Mouse (Mus musculus): ENCODE results near the gene Olfml1. TPM values are rescaled to one million over a fixed set of nuclear protein-coding genes. Genes with fewer than 3 reads are reported as not detected.

The Olfml1 gene
- polyA plus RNA-seq, 1 experiment, result 2.3 TPM

DNA sequence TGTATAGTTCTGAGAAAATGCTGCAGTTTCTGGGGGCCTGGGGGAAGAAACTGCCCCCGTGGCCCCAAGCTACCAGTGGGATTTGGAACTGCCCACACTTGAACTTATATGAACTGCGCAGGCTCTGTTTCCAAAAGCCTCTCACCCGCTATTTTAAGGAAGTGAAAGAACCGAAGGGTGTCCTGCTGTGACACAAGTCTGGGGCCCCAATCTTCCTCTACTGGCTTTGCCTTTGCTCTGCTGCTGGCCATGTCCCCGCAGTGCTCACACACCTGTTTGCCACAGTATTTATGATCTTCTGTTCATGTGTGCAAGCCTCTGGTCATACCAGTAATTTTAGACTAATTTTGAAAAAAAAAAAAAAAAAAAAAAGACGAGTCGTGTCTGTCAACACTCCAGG is 26.7 kb downstream of the Olfml1 start:
- WGBS, result 39% methylated on average over 7 of the region's 7 CpGs
- DNase-seq (ENCODE audit: low read depth, low spot score), result no peak

DNA sequence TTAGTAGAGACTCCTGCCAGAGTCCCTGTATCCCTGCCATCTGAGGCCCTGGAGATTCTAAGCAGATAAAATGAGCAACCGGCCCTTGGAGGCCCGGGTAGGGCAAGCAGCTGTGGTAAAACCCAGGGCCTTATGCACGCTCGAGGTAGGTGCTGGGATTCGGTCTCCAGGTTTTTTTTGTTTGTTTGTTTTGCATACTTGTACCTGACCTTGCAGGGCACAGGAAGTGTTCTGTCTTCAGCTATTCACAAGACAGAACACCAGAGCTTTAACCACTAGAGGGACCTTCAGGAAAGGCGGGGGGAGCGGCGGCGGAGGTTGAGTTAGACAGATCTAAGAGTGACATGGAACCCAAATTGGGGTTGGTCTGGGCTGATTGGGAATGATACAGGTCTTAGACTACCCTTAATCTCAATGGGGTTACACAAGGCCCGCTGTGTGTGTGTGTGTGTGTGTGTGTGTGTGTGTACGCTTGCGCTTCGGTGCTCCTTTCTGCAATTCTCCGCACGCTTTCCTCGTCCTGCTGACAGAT is 27.1 kb downstream of the Olfml1 start:
- peak; percentile 28 for DNase-seq (ENCODE audit: low read depth, low spot score)
- 1% methylated on average over 16 of the region's 16 CpGs for WGBS

DNA sequence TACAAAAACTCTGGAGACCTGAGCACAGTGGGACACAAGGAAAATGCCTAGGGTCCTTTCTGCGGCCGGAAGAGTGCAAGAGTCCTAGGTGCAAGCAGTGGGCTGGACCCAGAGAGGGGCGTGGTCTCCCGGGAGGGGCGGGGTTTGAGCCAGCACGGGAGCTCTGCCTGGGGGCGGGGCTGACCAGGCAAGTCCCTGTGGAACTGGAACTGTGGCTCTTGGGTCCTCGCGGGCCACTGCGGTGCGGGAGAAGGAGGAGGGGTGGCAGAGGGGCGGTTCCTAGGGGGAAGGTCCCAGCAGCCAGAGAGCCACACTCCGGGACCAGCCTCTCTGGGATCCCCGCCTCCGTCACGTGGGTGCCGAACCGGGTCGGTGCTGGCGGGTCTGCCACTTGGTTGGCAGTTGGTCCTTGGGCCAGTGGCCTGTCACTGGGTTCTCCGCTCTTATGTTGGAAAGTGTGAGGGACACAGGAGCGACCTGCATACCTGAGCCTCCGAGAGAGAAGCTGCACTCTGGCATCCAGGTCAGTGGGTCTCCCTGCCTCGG is 27.7 kb downstream of the Olfml1 start, which contains the start of gene Ppfibp2:
Ppfibp2 (plus strand) TSS at position 351 of the 546 bp plus-strand sequence.
- WGBS, result 1% methylated on average over 24 of the region's 24 CpGs
- DNase-seq (ENCODE audit: low read depth, low spot score), result peak; percentile 87

DNA sequence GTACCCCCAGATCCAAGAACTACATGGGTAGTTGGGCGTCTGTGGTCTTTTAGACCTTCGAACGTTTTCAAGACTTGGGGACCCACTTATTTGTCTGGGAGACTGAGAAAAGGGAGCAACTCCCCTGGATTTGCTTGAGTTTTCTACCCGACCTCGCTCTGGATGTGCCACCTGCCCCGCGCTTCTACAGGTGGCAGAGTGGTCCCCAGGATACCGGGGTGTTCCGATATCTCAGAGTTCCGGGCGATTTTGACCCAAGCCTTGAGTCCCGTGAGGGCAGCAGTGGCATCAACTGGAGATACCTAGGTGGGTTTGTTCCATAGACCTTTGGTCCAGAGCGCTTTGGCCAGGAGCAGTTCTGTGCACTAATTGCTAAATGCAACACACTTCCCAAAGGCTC is 28.2 kb downstream of the Olfml1 start:
- no peak for DNase-seq (ENCODE audit: low read depth, low spot score)
- 16% methylated on average over 13 of the region's 13 CpGs for WGBS

DNA sequence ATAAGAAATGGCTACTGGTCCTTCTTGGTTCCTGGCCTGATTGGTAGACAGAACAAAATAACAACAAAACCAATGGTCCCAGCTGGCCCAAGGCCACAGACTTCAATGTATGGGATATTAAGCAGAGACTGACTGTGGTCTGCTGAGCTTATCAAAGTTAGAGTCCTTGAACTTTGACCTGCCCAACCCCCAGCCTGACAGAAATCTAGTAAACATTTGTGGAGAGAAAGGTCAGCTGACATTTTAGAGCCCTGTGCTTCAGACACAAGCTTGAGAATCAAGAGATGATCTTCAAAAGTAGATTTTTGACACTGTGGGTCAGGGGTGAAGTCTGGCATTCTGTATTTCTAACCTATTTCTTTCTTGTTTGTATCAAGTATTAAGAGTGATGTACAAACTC is 29.5 kb downstream of the Olfml1 start:
- DNase-seq (ENCODE audit: low read depth, low spot score), result no peak

DNA sequence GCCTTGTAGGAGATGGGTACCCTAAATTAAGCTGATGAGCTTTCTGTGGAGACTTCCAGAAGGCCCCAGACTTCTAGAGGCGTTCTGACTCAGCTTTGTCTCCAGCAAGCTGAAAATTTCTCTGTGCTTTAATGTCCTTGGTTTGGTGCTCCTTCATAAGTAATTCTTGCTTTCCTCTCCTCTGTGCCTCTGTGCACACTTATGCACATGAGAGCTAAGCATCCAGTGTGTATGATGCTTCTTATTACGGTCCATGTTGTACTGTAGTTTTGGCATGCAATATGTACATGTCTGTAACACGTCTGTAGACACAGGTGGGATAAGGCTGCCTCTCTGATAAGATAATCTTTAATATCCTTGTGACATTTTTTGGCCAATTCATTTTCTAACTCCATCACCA is 30.7 kb downstream of the Olfml1 start:
- DNase-seq (ENCODE audit: low read depth, low spot score), result no peak
- 76% methylated on average over 3 of the region's 3 CpGs for whole genome bisulfite sequencing

DNA sequence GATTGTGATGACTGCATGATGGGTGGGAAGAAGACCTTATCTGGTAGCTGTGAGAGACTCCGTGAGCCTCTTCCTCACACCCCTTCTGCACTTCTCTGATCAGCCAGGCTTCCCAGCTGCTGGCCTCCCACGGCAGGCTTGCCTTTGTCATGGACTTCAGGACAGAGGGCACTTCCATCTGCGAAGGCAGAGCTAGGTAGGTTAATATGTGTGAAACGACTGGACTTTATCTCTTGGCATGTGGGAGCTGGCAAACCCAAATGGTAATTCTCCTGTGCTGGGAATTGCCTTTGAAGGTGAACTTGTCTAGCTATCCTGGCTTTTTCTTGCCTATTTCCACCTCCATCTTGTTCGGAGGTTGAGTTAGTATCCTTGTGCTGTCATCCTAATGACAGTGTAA is 33.4 kb downstream of the Olfml1 start:
- WGBS, result 67% methylated on average over 5 of the region's 5 CpGs

DNA sequence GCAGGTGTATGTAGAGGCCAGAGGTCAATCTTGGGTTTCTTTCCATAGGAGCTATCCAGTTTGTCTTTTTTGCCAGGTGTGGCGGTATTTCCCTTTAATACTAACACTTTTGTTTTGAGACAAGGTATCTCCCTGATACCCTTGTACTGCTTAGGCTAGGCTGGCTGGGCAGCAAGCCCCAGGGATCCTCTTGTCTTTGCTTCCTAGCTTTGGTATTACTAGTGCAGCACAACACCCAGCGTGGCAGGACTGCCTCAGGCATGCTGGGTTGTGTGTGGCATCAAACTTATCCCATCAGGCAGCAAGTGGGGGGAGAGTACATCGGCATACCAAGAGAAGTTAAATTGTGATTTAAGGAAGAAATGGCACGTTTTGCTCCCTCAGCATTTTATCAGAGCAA is 35.3 kb downstream of the Olfml1 start:
- 81% methylated on average over 4 of the region's 4 CpGs for WGBS
- no peak for DNase-seq (ENCODE audit: low read depth, low spot score)

More for the DNA sequence above, 33.4 kb downstream of the Olfml1 start:
- no peak for DNase-seq (ENCODE audit: low read depth, low spot score)

DNA sequence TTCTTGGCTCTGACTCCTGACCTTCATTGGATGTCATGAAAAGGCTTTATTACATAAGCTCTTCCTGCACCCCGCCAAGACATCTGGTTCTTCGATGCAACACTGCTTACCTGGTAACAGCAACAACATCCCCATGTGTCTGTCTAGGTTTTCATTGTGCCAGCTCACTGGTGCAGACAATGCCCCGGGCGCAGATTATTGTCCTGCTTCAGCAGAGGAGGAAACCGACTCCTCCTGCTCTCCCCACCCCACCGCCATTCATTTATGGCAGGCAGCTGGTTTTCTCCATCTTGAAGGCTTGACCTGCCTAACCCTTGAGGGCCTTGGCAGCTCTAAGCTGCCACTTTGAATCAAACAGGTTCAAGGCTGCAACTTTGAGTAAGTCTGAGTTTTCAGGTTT is 35.7 kb downstream of the Olfml1 start:
- DNase-seq (ENCODE audit: low read depth, low spot score), result no peak

DNA sequence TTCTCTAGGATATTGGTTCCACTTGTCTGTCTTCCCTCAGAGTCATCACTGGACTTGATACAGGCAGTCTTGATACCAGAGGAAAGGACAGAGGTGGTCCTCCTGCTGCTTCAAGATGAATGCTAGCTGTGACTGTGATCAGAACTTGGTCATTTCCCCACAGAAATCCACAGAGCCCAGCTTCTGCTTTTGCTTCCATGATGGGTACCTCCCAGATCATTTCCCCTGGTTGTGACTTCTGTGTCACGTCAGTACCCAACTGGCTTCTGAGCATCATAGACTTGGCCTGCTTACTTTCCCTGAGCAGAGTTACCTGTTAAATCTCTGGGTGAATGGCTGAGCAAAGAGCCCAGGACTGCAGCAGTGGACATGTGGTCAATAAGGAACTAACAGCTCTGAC is 40.5 kb downstream of the Olfml1 start:
- no peak for DNase-seq (ENCODE audit: low read depth, low spot score)
- 82% methylated on average over 1 of the region's 1 CpGs for WGBS

More for the DNA sequence above, 35.7 kb downstream of the Olfml1 start:
- WGBS, result 56% methylated on average over 6 of the region's 6 CpGs

DNA sequence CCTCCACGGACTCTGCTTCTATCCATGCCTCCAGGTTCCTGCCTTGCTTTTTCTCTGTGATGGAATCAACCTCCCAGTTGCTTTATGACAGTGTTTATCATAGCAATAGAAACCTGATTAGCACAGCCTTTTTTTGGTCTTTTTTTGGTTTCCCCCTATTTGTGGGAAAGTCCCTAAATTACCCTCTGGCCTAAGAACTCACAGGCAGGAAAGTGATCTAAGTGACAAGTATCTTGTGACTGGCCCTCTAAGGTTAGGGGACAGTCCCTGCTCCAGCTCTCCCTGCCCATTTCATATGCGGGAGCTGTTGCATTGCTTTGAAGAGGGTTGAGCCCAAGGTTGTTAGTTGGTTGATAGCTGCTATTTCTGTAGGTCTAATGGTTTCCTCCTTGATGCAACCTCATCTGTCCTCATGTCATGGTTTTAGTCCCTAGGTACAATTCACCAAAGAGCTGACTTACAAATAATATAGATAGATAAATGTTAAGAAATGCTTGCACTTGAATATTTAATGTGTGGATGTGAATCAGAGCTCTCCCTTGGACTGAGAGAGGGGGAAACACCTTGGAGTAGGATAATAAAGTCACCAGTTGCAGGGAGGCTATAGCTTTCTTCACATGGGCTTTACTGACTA is 42.5 kb downstream of the Olfml1 start:
- 80% methylated on average over 2 of the region's 2 CpGs for WGBS

DNA sequence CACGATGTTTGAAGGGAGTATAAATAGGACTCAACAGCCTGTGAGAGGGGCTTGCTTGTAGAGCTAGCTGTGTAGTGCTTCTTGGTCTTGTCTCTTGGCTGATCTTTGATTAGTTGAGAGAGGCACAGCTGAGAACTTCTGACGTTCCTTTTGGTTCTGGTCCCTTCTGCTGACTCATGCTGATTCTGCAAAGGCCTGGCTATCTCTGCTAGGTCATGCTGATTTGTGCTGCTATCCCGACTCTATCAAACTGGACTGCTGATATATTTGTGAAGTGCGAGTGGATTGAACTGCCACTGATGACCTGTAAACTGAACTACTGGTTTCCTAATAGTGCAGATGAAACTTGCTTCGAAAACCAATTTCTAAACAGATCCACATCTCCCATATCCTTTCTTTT is 43.6 kb downstream of the Olfml1 start:
- WGBS, result 81% methylated on average over 5 of the region's 5 CpGs
- DNase-seq (ENCODE audit: low read depth, low spot score), result no peak

More for the DNA sequence above, 42.5 kb downstream of the Olfml1 start:
- no peak for DNase-seq (ENCODE audit: low read depth, low spot score)

DNA sequence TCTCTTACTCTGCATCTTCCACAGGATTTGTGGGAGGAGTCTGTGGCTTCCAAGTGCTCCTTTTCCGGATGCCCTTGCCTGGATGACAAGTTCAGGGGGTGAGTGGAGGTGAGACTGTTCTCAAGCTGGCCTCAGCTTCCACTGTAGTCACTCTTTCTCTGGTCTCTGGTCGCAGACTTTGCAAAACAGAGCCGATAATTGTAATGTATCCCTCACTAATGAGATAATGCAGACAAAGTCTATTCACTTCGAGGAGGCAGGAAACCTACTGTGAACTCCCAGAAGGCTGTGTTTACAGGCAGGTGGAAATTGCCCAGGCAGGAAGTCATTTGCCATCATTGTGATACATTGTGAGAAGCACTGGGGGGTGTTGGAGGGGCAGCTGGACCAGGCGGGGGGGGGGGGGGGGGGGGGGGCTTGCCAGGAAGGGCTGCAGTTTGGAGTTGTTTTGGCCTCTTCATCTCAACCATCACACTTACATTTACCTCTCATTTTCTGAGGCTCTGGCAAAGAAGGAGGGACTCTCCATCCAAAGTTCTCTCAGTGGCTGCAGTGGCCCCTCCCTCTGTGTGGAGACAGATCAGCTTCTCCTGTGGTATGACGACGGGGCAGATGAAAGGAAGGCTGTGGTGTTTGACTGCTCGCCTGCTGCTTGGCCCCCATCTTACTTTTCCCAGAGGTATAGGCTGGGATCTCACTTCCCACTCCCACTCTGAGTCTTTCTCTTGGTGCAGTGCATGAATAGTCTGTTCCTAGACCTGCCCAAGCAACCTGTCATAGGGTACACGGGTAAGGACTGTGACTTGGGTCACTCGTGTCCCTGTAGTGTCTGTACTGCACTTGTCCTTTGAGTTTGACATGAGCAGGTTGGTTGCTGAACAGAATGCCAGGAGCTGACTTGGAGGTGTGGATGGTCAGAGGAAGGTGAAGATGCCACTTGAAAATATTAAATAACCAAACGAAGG is 51.1 kb downstream of the Olfml1 start:
- DNase-seq (ENCODE audit: low read depth, low spot score), result no peak
- 33% methylated on average over 11 of the region's 11 CpGs for WGBS

DNA sequence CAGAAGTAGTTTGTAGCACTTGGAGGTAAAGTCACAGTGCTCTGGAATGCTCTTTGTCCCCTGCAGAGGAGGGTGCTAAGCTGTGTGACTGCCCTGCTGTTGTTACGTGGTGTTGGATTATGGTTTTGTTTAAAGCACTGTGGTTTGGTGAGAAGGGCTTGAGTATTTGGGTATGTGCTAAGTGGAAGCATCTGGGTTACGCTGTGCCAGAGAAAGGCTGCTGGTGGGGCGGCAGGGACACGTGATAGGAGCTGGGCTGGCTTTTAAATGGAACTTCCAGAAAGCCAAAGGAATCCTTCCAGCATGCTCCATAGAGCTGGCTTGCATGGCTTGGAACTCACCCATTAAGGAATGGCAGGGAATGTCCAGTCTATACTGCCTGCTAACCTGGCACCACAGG is 52.0 kb downstream of the Olfml1 start:
- DNase-seq (ENCODE audit: low read depth, low spot score), result no peak
- 55% methylated on average over 4 of the region's 4 CpGs for WGBS

DNA sequence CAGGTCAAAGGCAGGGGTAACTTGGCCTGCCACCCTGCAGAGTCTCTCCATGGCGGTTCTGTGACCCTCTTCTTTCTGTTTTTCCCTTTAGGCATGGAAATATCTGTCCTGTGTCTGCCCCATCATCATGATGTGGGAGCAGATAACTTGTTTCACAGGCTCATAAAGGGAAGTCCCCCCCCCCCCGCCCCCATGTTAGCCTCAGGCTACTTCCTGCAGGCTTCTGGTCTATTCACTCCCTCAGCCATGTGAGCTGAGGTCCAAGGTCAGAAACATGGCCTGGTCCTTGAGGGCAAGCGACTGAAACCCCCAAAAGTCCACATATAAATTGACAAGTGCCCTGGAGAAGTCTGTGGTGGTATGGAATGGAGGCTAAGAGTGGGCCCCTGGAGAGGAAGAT is 52.9 kb downstream of the Olfml1 start:
- 64% methylated on average over 3 of the region's 3 CpGs for WGBS

DNA sequence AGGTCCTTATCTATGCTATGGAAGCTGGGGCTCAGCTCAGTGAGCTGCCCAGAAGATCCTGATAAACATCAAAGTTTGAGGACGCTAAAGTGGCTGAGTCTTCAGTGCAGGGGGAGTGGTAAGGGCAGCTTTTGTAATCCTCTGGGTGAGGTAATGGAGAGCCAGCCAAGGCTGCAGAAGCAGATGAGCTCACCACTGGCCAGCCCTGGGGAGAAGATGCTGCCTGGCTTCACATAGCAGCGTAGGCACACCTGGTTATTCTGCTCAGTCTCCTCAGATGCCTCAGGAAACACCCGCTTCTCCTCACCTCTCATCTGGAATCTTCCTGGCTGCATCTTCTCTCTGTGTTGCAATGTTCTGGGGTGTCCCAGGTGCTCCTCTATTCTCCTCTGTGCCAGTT is 57.2 kb downstream of the Olfml1 start:
- 53% methylated on average over 3 of the region's 3 CpGs for WGBS

More for the DNA sequence above, 52.9 kb downstream of the Olfml1 start:
- DNase-seq (ENCODE audit: low read depth, low spot score), result no peak

DNA sequence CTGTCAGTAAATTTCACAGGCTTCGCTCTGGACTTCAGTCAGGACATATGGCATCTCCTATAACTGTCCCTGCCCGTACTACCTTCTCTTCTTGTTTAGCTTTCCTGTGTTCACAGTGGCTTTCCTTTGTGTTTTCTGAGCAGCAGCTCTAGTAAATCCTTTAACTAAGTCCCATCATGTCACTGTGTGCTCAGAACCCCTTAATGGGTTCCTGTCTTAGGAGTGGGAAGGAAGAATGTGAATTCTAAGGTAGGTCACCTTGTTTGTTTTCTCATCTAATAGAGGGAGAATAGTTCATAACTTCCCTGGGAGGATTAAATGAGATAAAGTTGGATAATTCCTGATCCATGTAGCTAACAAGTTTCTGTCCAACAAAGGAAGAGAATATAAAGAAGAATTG is 57.8 kb downstream of the Olfml1 start, which contains the start of gene 5330417H12Rik:
5330417H12Rik (minus strand) TSS at position 101 of the 400 bp plus-strand sequence.
- no peak for DNase-seq (ENCODE audit: low read depth, low spot score)
- WGBS, result 78% methylated on average over 2 of the region's 2 CpGs

More for the DNA sequence above, 57.2 kb downstream of the Olfml1 start:
- DNase-seq (ENCODE audit: low read depth, low spot score), result no peak

DNA sequence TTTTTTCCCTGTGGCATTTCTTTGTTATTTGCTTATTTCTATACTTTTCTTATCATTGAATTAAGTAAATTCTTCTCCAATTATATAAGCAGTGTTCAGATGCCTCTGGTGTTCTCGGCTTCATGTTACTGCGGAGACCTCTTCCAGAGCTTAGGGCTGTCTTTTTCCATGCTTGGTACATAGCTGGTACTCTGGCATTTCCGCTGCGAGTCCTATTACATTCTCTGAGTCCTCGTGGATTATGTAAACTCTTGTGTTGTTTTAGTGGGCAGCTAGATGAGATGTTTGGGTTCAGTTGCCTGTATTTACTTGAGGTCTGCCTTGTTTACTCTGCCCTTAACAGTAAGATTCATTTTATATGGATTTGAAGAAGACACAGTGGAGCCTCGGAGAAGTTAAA is 58.5 kb downstream of the Olfml1 start:
- DNase-seq (ENCODE audit: low read depth, low spot score), result no peak
- WGBS, result 50% methylated on average over 6 of the region's 6 CpGs

DNA sequence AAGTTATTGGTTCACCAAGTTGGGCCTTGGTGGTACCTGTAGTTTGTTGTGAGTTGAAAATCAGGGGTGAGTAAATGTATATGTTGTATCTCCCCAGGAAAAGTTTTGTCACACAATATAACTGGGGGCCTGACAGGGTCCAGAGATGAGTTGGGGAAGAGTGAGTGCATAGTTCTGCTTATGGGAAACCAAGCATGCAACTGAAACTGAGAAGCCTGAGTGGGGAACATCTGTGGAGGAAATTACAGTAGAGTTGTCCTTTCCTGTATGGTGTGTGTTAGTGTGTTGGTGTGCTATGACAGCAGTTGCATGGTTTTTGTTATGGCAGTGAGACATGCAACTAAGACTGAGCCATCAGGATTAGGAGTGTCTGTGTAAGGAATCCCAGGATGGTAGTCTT is 61.1 kb downstream of the Olfml1 start:
- DNase-seq (ENCODE audit: low read depth, low spot score), result no peak

DNA sequence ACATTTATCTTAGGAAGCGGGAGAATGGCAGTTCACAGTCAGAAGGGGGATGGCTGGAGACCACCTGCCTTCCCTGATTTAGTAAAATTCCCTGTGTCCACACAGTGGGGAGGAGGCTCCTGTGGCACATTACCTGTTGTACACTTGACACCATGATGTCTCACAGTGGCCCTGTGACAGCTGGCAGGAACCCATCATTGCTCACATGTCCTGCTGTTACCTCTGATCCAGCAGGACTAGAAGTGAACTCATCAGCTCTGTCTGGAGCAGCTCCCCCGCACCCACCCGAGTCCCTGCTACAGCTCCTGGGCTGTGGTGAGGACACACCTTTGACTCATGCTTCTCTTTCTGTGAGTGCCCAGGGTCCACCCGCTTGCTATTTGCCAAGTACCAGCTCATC is 66.0 kb downstream of the Olfml1 start:
- no peak for DNase-seq (ENCODE audit: low read depth, low spot score)
- 85% methylated on average over 4 of the region's 4 CpGs for WGBS
